Mouse (Mus musculus): Measurements from ENCODE around the gene Poll. TPM values are rescaled to one million over a fixed set of nuclear protein-coding genes. Genes with fewer than 3 reads are reported as not detected.

The Poll gene
- 11.5 and 14.7 TPM in 2 replicates for polyA plus RNA-seq (2015; fragmentation: Nextera tagmentation; extraction: Ambion mirVana)

DNA sequence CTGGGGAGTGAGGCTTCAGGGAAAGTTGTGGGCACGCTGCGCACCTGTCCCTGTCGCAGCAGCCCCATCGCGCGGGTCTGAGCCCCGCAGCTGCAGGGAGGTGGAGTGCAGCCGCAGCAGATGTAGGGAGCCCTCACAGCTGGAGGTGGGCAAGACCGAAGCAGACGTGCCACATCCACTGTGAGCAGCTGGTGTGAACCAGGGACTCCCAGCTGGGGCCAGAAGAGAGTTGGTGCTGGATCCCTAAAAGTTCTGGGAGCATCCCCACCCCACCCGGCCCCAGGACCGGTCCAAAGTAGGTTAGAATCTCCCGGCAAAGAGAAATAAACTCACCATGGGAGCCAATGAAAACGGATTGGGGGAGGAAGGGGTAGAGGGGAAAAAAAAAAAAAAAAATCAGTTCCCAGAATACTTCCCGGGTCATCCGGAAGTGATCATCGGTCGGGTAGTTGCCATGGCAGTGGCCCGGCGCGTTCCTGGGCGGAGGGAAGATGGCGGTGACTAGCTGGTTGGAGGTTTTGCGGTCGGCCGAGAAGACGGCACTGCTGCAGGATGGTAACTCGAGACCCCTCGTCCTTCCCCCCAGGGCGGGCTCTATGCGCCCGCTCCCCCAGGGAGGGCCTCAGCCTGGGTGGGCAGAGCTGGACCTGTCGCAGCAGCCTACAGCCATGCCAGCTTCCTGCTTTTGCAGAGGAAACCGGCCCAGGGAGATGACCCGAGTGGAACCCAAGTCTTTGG lies at the start of gene Poll, which contains the start of gene Gm17018:
TSS of gene Poll (minus strand) at position 379 of the 738 bp plus-strand sequence.
TSS of gene Gm17018 (plus strand) at position 463 of the 738 bp plus-strand sequence.
- ATAC-seq (replicated peaks; ENCODE audit: insufficient number of reproducible peaks, insufficient read depth, low FRiP score, low read depth), result peak; percentile 83
- H3K27ac ChIP-seq, result peak within 1 kb of the TSS; percentile 71
- H3K4me1 ChIP-seq (replicated peaks), result peaks cover 17% of the 10 kb centered on the region
- H3K4me3 ChIP-seq, result peak within 1 kb of the TSS; percentile 90
- H3K9ac ChIP-seq, result peak within 1 kb of the TSS; percentile 88
- no peaks in the 10 kb centered on the region for H3K9me3 ChIP-seq (replicated peaks)
- peaks cover 7% of the 10 kb centered on the region; the same call in 1 of the 2 replicates for H3K36me3 ChIP-seq
- H3K27me3 ChIP-seq, result no peaks in the 10 kb centered on the region
- H3K4me2 ChIP-seq, result peak within 1 kb of the TSS; percentile 97
- under 1% methylated on average over 35 of the region's 35 CpGs for WGBS

DNA sequence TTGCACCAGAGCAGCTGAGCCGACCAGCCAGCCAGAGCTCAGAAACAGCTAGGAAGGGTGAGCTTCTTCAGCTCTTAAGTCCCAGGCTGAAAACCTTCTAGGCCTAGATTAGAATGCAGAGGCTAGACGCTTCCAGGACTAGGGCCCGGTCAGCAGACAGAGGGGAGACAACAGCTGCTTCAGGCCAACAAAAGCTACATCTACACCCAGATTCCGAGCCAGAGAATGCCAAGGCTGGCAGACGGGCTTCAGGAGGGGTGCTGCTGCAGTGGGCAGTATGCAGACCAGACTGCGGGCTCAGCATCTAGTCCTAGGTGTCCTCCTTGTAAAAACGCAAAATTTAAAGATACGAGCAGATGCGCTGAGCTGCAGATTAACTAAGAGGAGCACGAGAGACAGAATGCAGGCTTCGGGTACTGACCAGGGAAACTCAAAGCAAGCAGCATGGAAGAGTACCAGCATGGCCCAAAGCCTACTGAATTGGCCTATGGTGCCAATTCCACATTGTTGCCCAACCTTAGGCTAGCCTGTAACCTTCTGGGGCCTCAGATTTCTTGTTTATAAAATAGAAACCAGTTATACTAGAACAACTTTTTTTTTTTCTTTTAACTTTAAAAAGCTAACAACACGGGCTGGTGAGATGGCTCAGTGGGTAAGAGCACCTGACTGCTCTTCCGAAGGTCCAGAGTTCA lies 48.5 kb upstream of the Poll start:
- ATAC-seq (replicated peaks; ENCODE audit: insufficient number of reproducible peaks, insufficient read depth, low FRiP score, low read depth), result no peak
- H3K9me3 ChIP-seq (replicated peaks), result no peaks in the 10 kb centered on the region
- H3K36me3 ChIP-seq, result no peaks in the 10 kb centered on the region
- peaks cover 16% of the 10 kb centered on the region for H3K4me1 ChIP-seq (replicated peaks)
- no peak overlapping the region for H3K4me3 ChIP-seq
- H3K9ac ChIP-seq, result no peak overlapping the region
- no peaks in the 10 kb centered on the region for H3K27me3 ChIP-seq
- H3K4me2 ChIP-seq, result no peak overlapping the region
- 83% methylated on average over 13 of the region's 13 CpGs for WGBS
- H3K27ac ChIP-seq, result no peak overlapping the region

DNA sequence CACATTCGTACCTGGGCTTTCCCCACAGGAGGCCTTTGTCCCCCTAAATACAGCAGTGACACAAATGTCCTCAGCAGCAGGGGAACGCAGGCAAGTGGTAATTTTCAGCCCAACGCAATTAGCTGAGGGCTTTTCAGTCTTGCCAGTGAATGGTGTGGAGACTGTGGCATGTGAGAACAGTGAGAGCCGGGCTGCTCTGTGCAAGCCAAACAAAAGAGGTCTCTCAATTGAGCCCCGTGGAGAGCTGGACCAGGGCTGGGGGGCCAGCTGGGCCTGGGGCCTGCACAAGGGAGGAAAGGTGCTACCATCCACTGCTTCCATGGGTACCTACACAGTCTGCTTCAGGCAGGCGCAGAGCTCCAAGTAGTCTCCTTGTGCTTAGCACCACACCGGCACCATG lies 47.1 kb upstream of the Poll start:
- no peak overlapping the region for H3K4me3 ChIP-seq
- H3K27me3 ChIP-seq, result no peaks in the 10 kb centered on the region
- no peak for ATAC-seq (replicated peaks; ENCODE audit: insufficient number of reproducible peaks, insufficient read depth, low FRiP score, low read depth)
- peaks cover 16% of the 10 kb centered on the region for H3K4me1 ChIP-seq (replicated peaks)
- no peaks in the 10 kb centered on the region for H3K36me3 ChIP-seq
- H3K4me2 ChIP-seq, result no peak overlapping the region
- H3K9ac ChIP-seq, result no peak overlapping the region
- WGBS, result 59% methylated on average over 7 of the region's 7 CpGs
- no peak overlapping the region for H3K27ac ChIP-seq
- no peaks in the 10 kb centered on the region for H3K9me3 ChIP-seq (replicated peaks)

GRCm38 (mm10) chr19:45606701-45607100 lies 46.4 kb upstream of the Poll start:
- Histone ChIP-seq H3K4me1 (replicated peaks) (peaks cover 16% of the 10 kb centered on the region), H3K9ac (no peak overlapping the region), H3K9me3 (replicated peaks) (no peaks in the 10 kb centered on the region)

DNA sequence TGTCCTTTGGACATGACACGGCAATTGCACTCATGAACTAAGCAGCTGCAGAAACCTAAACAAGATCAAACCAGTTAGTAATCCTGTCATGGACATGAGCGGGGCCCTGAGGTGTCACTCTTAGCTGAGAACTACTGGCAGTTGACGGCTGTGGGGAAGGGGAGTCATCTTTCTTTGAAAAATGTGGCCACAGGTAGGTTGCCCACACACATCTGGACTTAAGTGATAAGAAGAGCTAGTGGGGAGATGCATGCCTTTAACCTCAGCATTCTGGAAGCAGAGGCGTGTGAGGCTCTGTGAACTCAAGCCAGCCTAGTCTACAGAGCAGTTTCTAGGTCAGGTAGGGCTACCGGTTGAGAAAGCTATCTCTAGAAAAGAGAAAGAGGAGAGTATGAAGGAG lies 42.3 kb upstream of the Poll start:
- Histone ChIP-seq H3K27me3 (no peaks in the 10 kb centered on the region), H3K36me3 (no peaks in the 10 kb centered on the region; the same call in 1 of the 2 replicates), H3K9me3 (replicated peaks) (no peaks in the 10 kb centered on the region), H3K4me1 (replicated peaks) (peaks cover 12% of the 10 kb centered on the region), H3K4me2 (no peak overlapping the region), H3K4me3 (no peak overlapping the region), H3K27ac (no peak overlapping the region), H3K9ac (no peak overlapping the region)
- no peak for ATAC-seq (replicated peaks; ENCODE audit: insufficient number of reproducible peaks, insufficient read depth, low FRiP score, low read depth)
- WGBS, result 79% methylated on average over 5 of the region's 5 CpGs

More at GRCm38 (mm10) chr19:45606701-45607100, 46.4 kb upstream of the Poll start:
- ATAC-seq (replicated peaks; ENCODE audit: insufficient number of reproducible peaks, insufficient read depth, low FRiP score, low read depth), result no peak
- Histone ChIP-seq H3K27me3 (no peaks in the 10 kb centered on the region), H3K27ac (no peak overlapping the region), H3K4me3 (no peak overlapping the region), H3K4me2 (no peak overlapping the region), H3K36me3 (no peaks in the 10 kb centered on the region; the same call in 1 of the 2 replicates)
- WGBS, result 97% methylated on average over 4 of the region's 4 CpGs

GRCm38 (mm10) chr19:45597106-45597505 lies 36.8 kb upstream of the Poll start:
- no peak for ATAC-seq (replicated peaks; ENCODE audit: insufficient number of reproducible peaks, insufficient read depth, low FRiP score, low read depth)
- Histone ChIP-seq H3K4me2 (no peak overlapping the region), H3K27me3 (no peaks in the 10 kb centered on the region), H3K27ac (no peak overlapping the region), H3K4me3 (no peak overlapping the region), H3K9me3 (replicated peaks) (no peaks in the 10 kb centered on the region), H3K9ac (no peak overlapping the region), H3K36me3 (no peaks in the 10 kb centered on the region; the same call in 1 of the 2 replicates), H3K4me1 (replicated peaks) (0 out of 2 replicates have a peak, but pooled peaks cover 2% of the 10 kb centered on the region)
- 87% methylated on average over 4 of the region's 4 CpGs for WGBS

- Histone ChIP-seq H3K4me1 (replicated peaks) (peaks cover 9% of the 10 kb centered on the region), H3K4me2 (no peak overlapping the region), H3K36me3 (no peaks in the 10 kb centered on the region; the same call in 1 of the 2 replicates), H3K9ac (no peak overlapping the region), H3K27me3 (no peaks in the 10 kb centered on the region), H3K4me3 (no peak overlapping the region), H3K9me3 (replicated peaks) (no peaks in the 10 kb centered on the region), H3K27ac (no peak overlapping the region)
- 90% methylated on average over 6 of the region's 6 CpGs for WGBS
- ATAC-seq (replicated peaks; ENCODE audit: insufficient number of reproducible peaks, insufficient read depth, low FRiP score, low read depth), result no peak
Measured at GRCm38 (mm10) chr19:45596434-45596833, 36.1 kb upstream of the Poll start.

- no peaks in the 10 kb centered on the region for H3K9me3 ChIP-seq (replicated peaks)
- no peaks in the 10 kb centered on the region for H3K27me3 ChIP-seq
- no peak overlapping the region for H3K9ac ChIP-seq
- H3K27ac ChIP-seq, result no peak overlapping the region
- peaks cover 11% of the 10 kb centered on the region for H3K4me1 ChIP-seq (replicated peaks)
- H3K36me3 ChIP-seq, result no peaks in the 10 kb centered on the region; the same call in 1 of the 2 replicates
- no peak for ATAC-seq (replicated peaks; ENCODE audit: insufficient number of reproducible peaks, insufficient read depth, low FRiP score, low read depth)
- H3K4me3 ChIP-seq, result no peak overlapping the region
- 62% methylated on average over 7 of the region's 7 CpGs for WGBS
- no peak overlapping the region for H3K4me2 ChIP-seq
Measured at GRCm38 (mm10) chr19:45596019-45596418, 35.7 kb upstream of the Poll start.

DNA sequence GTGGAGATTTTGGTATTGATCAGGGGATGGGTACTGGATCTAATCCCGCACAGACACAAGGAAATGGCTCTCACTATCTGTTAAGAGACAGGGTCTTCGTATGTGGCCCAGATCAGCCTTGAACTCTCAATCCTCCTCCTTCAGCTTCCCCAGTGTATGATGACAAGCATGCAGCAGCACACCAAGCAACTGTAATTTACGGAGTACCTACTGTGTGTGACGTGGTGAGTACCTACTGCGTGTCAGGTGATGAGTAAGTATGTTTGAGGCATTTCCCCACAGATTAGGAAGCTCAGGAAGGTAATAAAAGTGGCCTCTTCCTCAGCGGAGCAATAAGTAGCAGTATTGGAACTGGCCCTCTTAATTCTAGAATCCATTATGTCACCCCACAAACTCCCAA lies 35.1 kb upstream of the Poll start:
- Histone ChIP-seq H3K4me2 (no peak overlapping the region), H3K36me3 (no peaks in the 10 kb centered on the region; the same call in 1 of the 2 replicates), H3K4me1 (replicated peaks) (peaks cover 11% of the 10 kb centered on the region), H3K27ac (no peak overlapping the region), H3K27me3 (no peaks in the 10 kb centered on the region), H3K9ac (no peak overlapping the region), H3K9me3 (replicated peaks) (no peaks in the 10 kb centered on the region), H3K4me3 (no peak overlapping the region)
- WGBS, result 89% methylated on average over 6 of the region's 6 CpGs
- no peak for ATAC-seq (replicated peaks; ENCODE audit: insufficient number of reproducible peaks, insufficient read depth, low FRiP score, low read depth)

DNA sequence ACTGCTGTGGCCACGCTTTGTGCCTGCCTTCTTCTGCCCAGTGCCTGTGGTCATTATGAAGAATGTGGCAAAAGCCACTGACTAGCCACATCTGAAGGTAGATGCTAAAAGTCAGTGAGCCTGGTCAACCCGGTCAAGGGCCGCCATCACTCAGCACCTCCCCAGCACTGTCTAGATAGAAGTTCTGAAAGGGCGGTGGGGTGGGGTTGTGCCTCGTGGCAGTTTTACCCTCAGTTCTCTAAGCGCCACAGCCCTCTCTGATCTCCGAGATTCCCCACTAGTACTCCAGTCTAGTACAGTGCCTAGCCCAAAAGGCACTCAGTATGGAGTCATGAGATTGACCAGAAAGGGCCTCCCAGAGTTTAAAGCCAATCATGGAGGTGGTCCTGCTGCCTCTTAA lies 33.7 kb upstream of the Poll start:
- Histone ChIP-seq H3K36me3 (no peaks in the 10 kb centered on the region; the same call in 1 of the 2 replicates), H3K4me3 (no peak overlapping the region), H3K4me2 (no peak overlapping the region), H3K9ac (no peak overlapping the region), H3K27me3 (no peaks in the 10 kb centered on the region), H3K27ac (no peak overlapping the region), H3K9me3 (replicated peaks) (no peaks in the 10 kb centered on the region), H3K4me1 (replicated peaks) (peaks cover 11% of the 10 kb centered on the region)
- no peak for ATAC-seq (replicated peaks; ENCODE audit: insufficient number of reproducible peaks, insufficient read depth, low FRiP score, low read depth)
- WGBS, result 84% methylated on average over 7 of the region's 7 CpGs

- H3K4me1 ChIP-seq (replicated peaks), result peaks cover 11% of the 10 kb centered on the region
- H3K9ac ChIP-seq, result no peak overlapping the region
- peaks cover 3% of the 10 kb centered on the region for H3K36me3 ChIP-seq
- H3K27ac ChIP-seq, result no peak overlapping the region
- no peak overlapping the region for H3K4me2 ChIP-seq
- WGBS, result 87% methylated on average over 9 of the region's 9 CpGs
- ATAC-seq (replicated peaks; ENCODE audit: insufficient number of reproducible peaks, insufficient read depth, low FRiP score, low read depth), result no peak
- no peak overlapping the region for H3K4me3 ChIP-seq
- H3K27me3 ChIP-seq, result no peaks in the 10 kb centered on the region
- H3K9me3 ChIP-seq (replicated peaks), result no peaks in the 10 kb centered on the region
Measured at GRCm38 (mm10) chr19:45592916-45593315, 32.6 kb upstream of the Poll start.

Data from heart, embryonic 15.5 days (tissue).